Mouse (Mus musculus) left cerebral cortex, adult 2 months (tissue): ENCODE measurements at regions not wholly inside any gene's neighbourhood (a gene's known extent, or its start where the extent isn't known, plus 50 kb on each side); places are given as distances from the start of the nearest gene placed in this dataset.

Experiments used
- DNase-seq, 2 experiments: peaks; one replicate each; pipeline ENCODE4 v3.0.0; 2021 to 2022; ENCODE audit warnings: low spot score in 2 of 2, mixed read lengths in 1 of 2; ENCODE audit errors: extremely low spot score in 1 of 2
- H3K27ac ChIP-seq: fragments of 200-600 bp; 2 replicates; pipeline ENCODE4 v1.8.1; 2022
- H3K4me3 ChIP-seq: fragments of 200-600 bp; 2 replicates; pipeline ENCODE4 v1.8.1; 2022
- CTCF ChIP-seq: fragments of 200-600 bp; IDR thresholded peaks from 2 replicates; pipeline ENCODE4 v1.8.1; 2022; ENCODE audit warnings: antibody characterized with exemption, mild to moderate bottlenecking, moderate library complexity
- intact Hi-C: fragments of 180-260 bp; cut with DNase I; formaldehyde crosslinking; loops from one replicate; pipeline ENCODE4 v1.15.1; 2025

DNA sequence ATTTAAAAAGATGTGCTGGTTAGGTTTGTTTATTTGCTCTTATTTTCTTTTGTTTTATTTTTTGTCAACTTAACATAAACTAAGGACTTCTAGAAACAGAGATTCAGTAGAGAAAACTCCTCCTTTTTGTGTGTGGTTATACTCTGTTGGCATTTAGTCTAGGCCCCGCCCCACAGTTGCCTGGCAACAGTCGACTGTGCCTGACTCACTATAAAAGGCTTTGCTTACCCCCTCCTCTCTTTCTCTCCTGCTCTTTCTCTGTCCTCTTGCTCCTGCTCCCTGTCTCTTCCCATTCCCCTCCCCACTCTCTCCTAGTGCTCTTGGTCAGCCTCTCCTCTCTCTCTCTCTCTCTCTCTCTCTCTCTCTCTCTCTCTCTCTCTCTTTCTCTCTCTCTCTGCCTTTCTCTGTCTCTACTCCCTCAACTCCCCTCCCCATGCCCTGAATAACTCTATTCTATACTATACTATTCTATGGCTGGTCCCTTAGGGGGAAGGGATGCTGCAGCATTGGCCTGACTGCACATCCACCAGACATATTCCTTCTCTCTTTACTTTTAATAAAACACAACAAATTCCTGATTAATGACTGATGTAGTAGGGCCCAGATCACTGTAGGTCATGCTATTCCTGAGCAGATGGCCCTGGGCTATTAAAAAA is 76.6 kb upstream of the Fscb start:
- intact Hi-C loops: no loop called here
- TF ChIP-seq CTCF: no peak
- no peak for DNase-seq
- Histone ChIP-seq H3K27ac (no peak overlapping the region), H3K4me3 (no peak overlapping the region)

DNA sequence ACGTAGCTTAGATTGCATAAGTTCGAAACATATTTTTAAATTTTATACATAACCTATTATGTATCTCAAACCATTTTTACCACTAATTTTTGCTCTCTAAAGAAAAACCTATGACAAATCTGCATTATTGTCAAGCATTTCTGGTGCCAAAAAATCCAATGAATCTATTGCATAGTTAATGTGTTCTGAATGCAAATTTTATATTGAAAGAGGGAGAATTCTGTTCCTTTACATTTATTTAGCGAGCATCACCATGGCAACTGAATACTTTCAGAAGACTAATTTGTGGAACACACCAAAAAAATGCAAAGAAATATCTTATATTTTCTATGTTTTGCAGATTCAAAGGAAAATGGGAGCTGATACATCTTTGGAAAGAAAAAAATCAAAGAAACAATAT is 66.6 kb upstream of the Fscb start:
- peak overlapping the region; percentile 16; the same call in 1 of the 2 replicates for H3K27ac ChIP-seq
- TF ChIP-seq CTCF: no peak
- no peak overlapping the region for H3K4me3 ChIP-seq
- no peak for DNase-seq
- intact Hi-C loops: no loop called here
